Mouse (Mus musculus) cerebellum, postnatal 14 days (tissue): ENCODE measurements around the gene Rab8b.

ENCODE experiments used
- DNase-seq, 2 experiments: peaks; one replicate each; pipeline ENCODE4 v3.0.0; 2021; ENCODE audit warnings: mixed read lengths in 2 of 2

Rab8b gene

DNA sequence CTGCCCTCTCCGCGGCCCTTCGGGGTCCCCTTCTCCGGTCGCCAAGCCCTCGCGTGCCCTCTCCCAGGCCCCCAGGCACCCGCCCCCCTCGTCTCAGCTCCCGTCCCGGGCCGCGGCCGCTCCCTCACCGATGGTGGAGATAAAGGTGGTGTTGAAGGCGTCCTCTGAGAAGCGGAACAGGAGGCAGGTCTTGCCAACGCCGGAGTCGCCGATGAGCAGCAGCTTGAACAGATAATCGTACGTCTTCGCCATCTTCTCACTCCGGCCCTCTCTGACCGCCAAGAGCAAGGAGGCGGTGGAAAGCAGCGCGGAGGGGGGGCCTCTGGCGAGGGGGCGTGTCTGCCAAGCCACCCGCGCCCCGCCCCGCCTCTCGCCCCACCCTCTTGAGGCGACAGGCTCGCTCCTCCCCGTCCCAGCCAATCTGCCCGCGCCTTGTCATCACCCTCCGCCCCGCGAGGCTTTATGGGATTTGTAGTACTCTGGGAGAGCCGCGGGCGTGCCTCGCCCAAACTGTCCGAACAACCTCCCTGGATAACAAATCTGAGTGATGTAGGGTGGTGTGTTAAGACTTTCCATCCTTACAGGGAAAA lies at the start of gene Rab8b:
TSS of gene Rab8b (minus strand) at position 306 of the 590 bp plus-strand sequence.
- DNase-seq = peak; percentile 98 to 99

DNA sequence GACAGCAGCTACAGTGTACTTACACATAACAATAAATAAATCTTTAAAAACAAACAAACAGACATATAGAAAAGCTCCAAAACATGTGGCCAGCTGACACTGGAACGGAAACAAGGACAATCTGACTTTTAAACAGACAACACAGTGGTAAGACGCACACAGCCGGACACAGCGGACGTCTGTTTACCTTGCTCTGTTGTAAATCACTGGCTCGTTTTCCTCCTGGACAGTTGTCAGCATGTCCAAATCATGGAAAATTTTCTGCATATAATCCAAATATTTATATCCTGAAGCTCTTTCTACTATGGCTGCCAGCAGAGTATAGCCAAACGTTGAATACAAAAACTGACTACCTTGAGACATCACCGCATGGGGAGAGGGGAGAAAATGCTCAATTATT lies 48.0 kb upstream of the Rab8b start:
- DNase-seq = no peak

DNA sequence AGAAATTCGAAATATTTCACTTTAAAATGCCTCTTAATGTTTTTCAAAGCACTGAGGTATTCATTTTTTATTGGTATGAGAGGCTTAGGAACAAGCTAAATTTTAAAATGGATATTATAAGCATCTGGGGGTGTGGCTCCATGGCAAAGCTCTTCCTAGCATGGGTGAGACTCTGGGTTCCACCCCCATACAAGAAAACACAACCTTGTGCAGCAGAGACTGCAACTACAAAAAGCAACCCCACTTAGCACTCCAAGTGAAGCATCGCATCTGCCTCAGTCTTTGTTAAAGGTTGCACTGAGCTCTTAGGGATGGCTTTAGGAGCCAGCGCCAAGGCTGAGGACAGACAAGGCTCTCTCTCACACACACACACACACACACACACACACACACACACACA lies 42.0 kb upstream of the Rab8b start:
- no peak for DNase-seq

DNA sequence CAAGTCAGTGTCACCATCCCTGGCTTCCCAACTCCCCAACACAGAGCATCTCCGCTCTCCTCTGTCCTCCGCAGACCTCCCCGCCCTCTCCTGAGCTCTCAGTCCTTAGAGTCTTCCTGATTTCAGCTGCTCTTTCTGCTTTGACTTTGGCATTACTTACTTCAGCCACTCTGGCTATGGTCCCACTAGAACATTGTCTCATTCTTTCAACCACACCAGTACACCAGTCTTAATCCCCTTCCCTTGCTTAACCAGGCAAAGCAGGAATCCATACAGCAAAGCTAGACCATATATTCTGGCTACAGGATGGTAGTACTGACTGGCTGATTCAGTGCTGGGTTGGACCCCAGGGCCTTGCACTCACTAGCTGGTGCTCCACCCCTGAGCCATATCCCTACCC lies 38.0 kb upstream of the Rab8b start:
- DNase-seq = no peak

DNA sequence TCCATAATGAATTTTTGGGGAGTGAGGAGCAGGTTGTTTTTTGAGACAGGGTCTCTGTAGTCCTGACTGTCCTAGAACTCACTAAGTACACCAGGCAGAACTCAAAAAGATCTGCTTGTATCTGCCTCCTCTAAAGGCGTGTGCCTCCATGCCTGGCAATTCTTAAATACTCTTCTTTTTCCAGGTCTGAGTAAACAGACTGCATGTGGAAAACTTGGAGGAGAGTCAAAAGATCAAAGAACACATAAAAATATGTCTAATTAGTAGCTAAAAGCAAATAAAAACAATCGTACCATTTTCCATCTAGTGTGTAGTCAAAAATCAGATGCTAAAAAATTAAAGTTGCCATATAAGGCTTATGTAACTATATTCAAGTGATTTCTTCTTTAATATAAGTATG lies 33.4 kb upstream of the Rab8b start:
- no peak for DNase-seq

DNA sequence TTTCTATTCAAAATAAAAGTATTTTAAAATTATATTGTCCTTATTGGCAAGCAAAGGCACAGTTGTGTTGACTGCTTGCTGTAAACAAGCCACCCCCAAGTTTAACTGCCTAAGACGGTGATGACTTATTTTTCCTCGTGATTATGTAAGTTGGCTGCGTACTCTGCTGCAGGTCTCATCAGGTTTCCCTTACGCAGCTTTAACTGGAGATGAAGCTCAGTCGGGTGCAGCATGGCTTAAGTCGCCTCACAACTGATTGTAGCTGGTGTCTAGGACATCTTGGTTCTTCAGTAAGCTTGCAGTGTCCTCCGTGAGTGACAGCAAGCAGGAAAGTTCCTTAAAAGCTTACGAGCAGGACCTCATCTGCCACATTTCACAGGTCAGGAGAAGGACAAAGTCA lies 32.8 kb upstream of the Rab8b start:
- no peak for DNase-seq

DNA sequence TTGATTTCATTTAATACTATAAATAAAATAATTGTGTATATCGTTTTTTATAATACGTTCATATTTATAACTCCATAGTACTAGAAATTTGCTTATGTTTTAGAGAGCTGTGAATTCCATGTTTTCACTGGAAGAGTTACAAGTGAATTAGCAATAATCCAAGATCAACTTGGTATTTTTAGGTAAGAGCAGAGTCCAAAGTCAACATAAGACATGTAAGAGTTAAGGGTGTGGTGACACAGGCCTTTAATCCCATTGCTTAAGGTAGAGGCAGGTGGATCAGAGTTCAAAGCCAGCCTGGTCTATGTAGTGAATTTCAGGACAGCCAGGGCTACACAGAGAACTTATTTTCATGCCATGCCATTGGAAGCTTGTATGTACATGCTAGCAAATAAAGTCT lies 29.0 kb upstream of the Rab8b start:
- DNase-seq = no peak

DNA sequence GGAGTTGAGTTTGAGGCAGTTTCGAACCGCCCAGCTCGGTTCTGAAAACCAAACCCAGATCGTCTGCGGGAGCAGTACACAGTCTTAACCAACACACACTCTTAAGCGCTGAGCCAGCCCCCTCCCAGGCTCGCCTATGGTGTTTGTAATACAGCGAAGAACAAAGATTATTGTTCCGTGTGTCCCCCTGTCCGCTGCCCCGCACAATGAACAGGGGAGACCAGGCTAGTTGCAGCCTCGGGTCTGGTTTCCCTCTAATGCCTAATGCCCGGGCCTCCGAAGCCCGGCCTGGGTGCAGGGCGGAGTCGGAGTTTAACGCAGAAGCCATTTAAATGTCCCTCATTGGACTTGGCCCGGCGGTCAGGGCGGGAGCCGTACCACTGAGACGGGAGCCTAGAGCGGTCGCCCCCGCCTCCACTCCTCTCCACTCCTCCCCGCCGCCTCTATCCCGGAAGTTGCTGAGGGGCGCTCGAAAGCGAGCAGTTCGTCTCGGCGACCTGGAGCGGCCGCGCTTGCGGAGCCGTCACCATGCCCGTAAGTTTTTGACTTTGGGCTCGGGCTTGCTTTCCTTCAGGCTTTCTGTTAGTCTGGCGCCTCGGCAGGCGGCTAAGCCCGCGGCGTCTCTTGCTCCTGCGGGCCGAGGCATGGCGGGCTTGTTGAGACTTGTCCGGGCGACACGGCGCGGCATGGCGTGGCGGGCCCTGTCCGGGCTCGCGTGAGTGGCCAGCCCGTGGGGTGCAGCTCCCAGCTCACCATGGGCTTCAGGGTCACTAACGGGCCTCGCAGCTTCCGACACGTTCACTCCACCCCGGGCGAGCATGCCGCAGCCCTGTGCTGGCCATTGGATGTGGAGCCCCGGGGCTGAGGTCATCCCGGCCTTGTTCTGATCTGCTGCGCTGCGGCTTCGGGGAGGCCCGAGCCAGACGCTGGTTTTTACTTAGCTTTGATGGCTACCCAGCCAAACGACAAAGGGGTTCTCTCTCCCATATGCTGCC lies 26.5 kb upstream of the Rab8b start, which contains the start of gene Rps27l:
TSS of gene Rps27l (plus strand) at position 440 of the 995 bp plus-strand sequence.
- DNase-seq = peak; percentile 96

DNA sequence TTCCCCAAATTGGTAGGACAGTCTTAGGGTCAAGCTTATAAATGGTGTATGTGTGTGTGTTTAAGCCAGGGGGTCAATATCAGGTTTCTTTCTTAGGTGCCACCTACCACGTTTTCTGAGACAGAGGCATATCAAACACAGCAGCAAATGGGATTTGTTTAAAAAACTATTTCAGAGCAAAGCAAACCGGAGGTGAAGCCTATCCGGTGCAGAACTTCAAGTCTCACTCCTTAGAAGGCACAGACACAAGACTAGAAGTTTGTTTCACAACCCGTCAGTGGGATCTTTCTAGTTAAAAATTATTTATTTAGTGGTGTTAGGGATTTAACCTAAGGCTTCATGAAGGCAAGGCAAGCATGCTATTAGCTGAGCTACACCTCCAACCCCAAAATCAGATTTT lies 25.7 kb upstream of the Rab8b start:
- DNase-seq = no peak

DNA sequence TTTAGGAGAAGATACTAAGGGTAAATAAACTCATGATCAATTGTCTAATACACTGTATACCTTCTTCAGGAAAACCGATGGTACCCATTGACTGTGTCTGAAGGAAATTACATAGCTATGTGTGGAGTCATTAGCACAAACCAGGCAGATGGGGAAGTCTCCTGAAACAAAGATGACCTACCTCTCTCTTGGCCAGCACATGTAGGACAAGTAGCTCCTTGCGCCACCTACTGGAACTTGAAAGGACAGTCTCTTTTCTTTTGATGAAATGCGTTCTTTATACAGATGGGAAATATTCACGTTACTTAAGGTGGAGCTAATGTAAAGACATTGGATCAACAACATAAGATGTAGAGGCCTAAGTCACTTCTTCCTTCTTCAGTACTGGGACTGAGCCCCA lies 19.3 kb upstream of the Rab8b start:
- DNase-seq = peak; percentile 69 to 73

DNA sequence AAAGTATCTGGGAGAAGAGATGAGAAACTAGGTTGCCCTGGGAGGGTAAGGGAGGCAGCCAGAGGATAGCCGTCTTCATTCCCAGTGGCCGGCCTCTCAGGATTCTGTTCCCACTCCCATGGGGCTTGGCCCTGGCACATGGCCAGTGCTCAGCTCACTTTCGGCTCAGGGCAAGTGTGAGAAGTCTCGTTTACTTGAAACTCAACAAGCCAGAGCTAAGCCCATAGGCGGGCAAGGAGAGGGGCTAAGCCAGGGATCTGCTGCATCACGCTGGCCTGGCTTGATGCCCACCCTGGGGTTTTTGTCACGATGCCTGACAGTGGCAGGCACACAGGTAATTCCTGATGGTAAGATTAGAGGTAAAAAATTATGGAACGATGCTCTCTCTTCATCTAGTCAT lies 18.0 kb upstream of the Rab8b start:
- DNase-seq = peak; percentile 32 to 52

DNA sequence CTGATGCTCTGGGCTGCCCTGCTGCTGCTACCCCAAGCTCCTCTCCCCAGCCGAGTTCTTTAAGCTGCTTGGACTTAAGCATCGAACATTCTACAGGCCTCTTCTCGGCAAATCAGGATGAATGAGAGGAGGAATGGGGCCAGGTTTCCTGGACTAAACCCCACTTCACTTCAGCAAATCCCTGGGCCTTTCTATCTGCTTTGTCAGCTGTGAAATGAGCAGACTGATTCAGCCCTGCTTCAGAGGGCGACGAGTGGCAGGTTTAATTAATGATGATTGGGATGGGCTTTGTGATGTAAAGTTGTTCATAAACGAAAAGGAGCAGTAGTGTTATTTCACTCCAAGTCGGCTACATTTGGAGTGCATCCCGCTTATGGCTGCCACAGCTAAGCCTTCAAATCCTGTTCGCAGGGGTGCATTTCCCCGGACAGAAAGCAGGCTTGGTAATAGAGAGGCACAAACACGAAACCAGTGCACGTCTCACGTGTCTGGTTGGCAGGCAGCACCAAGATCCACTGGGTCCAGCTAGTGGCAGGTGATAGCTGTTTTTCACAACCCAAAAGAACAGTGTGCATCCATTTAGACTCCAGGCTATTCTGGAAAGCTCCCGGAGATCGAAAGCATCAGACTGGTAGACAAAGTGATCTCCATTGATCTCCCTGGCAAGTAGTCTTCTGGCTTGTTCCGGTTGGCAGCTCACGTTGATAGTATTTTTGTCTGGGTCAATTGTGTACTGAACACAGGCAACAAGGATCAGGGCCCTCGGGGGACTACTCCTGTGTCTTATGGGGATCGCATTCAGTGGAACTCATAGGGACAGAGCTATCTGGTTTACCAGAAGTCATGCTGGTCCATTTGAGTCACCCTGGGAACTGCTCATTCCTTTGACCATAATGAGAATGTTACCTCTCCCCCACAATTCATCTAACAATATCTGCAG lies 14.7 kb upstream of the Rab8b start:
- DNase-seq = peak in 1 of 2 experiments; percentile 21

DNA sequence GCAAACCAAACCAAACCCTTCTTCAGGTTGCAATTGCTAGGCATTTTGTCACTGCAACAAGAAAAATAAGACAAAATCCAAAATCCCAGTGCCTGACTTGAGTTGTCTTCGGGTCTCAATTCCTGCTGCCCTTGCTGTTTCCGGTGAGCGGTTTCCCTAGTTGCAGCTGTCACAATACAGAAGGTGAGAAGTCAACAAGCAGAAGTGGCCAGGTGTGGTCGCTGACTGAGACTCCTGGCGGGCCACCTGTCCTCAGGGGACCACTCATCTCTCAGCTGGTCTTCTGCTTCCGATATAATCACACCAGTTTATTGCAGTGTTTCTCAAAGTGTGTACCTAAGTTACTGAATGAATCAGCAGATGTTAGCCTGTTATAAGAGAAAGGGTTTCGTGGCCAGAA lies 10.9 kb upstream of the Rab8b start:
- no peak for DNase-seq

DNA sequence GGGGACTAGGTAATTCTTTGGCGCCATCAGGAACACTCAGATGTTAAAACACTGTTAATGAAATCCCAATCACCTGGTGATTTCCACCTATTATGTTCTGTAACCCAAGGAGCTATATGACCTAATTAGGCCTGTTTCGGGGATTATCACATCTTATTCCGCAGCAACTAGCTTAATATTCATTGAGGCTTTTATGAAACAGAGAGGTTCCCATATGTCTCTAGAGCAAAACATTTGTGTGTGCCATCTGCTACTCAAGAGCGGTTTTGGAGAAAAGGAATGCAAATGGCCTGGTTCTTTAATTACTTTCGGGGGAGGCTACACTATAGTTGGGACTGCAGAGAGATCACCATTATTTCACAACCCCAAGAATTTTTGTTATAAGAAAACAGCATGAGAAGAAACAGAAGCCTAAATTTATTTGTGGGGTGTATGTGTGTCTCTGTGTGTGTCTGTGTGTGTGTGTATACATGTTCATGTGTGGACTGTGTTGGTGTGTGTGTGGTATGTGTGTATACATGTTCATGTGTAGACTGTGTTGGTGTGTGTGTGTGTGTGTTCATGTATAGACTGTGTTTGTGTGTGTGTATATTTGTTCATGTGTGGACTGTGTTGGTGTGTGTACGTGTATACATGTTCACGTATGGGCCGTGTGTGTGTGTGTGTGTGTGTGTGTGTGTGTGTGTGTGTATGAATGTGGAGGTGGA lies 8.4 kb upstream of the Rab8b start:
- no peak for DNase-seq

DNA sequence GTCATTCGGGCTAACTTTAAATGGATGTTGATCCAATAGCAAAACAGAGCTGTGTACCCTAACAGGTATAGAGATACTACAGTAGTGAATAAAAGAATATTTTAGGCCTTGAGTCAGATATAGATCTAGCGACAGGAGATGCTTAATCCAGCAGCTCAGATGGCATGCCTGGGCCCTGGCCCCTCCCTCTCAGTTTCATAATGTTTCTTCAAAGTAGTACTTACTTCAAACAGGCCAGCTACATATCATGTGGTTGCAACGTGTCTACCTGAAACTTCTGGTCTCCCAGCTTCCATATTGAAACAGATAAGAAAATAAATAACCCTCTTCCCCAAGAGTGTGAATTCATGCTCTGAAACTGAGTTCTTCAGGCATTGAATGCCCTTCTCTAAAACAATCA lies 6.4 kb upstream of the Rab8b start:
- DNase-seq = no peak

DNA sequence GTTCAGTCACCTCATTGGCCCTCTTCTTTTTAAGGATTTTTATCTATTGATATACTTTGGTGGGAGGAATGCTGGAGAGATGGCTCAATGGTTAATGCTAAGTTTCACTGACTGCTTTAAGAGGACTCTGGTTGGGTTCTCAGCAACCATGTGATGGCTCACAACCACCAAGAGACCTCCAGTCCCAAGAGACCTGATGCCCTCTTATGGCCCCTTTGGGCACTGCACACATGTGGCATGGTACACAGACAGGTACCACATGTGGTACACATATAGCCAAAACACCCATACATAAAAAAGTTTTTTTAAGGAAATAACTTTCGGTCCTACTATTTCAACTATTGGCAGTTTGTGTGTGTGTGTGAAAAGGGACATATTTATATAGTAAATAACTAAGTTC lies 2.6 kb upstream of the Rab8b start:
- DNase-seq = peak in 1 of 2 experiments; percentile 48

DNA sequence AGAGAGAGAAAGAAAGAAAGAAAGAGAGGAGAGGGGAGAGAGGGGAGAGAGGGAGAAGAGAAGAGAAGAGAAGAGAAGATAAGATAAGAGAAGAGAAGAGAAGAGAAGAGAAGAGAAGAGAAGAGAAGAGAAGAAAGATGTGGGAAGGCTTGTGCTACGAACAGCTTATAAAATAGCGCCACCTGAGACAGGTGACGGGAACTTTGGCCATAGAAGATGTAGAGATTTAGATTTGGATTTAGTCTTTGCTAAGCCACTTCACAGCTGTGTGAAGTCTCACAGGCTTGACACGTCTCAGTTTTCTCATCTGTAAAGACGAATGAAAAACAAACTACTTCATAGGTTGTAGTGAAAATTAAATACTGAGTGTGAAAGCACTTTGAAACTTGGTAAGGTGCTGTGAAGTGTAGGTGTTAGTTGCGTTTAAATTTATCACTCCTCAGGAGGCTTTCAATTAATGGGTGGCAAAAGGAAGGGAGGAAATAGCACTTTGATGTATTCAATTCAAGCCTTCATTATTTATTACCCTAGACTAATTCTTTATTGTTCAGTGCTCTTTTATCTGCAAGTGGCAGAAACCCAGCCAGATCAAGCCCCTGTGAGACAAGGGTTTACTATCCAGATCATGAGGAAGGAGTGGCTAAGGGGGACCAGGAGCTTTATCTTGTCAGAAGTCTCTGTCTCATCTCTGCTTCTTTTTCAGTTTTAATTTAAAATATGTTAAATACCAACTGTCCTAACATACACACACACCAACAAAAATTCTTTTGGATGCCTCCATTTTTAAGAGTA lies 1.2 kb upstream of the Rab8b start:
- DNase-seq = no peak

DNA sequence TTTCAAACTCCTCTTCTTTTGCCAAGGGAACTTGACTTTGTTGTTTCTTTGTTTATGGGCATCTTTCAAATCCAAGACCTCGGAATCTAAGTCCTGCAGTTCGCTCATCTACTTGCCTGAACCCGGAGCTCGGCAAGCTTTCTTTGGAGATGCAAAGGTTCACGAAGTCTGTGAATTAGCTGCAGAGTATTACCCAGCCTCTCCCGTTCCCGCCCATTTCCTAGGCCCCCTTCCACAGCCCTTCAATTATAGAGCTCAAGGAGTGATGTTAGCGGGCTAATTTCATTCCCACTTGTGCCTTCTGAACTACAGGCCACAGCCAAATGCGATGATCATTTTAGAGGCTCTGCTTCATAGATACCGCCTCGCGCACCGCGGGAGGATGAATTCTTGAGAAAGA lies 494 bp upstream of the Rab8b start:
- DNase-seq = peak in 1 of 2 experiments; percentile 29

DNA sequence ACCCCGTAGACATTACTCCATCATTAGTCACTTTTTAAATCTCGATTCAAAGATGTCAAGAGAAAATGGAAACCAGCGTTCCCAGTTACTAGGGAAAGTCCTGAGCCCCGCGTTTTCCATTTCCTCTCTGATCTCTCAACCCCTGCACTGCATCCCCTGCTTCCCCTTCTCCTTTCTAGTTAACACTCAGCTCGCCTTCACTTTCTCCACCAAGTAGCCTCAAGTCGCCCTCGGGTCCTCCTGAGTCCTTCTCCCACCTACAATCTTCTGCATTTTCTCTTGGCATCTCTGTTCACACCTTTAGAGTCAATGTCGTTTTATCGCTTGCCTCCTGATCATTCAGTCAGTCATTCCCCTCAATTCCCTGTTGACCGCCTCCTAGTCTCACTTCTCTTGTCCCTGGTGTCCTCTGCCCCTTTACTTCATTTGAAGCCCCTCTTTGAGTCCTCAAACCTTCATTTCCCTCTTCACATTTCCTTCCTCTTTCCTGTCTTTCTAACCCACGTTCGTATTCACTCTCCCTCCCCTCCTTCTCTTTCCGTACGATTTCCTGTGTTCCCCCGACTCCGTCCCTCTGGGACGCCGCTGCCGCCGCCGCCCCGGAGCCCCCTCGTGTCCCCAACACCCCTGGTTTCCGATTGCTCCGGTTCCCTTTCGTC lies 686 bp downstream of the Rab8b start:
- DNase-seq = no peak

DNA sequence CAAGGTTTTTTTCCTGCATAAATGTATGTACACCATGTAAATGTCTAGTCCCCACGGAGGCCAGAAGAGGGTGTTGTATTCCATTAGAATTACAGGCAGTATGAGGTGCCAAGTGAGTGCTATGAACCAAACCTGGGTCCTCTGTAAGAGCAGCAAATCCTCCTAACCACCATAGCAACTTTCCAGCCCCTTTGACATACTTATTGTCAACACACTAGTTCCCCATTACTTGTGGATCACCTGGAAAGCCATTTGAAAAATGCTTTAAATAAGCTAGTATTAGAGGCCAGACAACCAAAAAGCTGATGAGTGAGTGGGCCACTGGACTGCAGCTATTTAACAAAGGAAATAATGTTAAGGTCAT lies 1.6 kb downstream of the Rab8b start:
- DNase-seq = no peak
